Comparison of ENCODE assay signal across 19 mouse cellular contexts in the genomic region with DNA sequence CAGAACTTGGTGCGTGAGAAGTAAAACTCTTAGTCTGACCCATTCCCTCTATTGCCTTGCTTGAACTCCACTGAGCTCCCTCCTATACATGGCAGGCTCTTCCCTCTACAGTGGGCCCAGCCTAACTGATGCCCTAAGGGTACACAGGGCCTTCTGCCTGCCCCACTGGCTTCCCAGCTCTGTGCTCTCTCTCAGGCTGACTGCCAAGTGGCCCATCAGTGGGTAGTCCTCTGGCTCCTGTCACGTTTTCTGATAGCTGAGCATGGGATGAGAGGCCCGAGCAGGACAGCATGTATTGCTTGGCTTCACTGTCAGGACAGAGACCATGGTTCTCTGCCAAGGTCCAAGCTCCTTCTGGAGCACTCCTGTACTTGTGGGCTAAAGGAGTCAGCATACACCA.
A peak's percentile ranks its signal among the peaks of the same experiment; 100 is the strongest.
DNase-seq lines count a peak whose midpoint lies in the region; TF ChIP-seq lines count a peak whose summit lies in the region.
"Had no signal": no experiment of that assay in that cellular context is flagged by ENCODE, and none has a peak within 500 bp of the region (broad histone marks: within the 10 kb centered on the region; RNA-seq: fewer than 3 reads in every experiment).

No protein-coding gene starts in this region.

- TF ChIP-seq POLR2A in cerebellum, adult 2 months (IDR thresholded peaks at IDR 0.05; ENCODE audit: borderline replicate concordance, insufficient read depth, low read length) = no peak

- no peak for TF ChIP-seq CTCF in cerebellum, adult 2 months (IDR thresholded peaks at IDR 0.05; ENCODE audit: borderline replicate concordance, insufficient read depth, low read depth, low read length)

- intact Hi-C loops in heart, postnatal 36 days (cut with DNase I) = loop anchor here (5.0 kb wide), 1 partner anchor 94 kb away; no protein-coding TSS in a partner anchor
- intact Hi-C loops in left cerebral cortex, postnatal 4 days (cut with DNase I) = no loop called here
- intact Hi-C loops in left cerebral cortex, postnatal 10 days (cut with DNase I) = no loop called here

- no peaks in the 10 kb centered on the region for H3K27me3 ChIP-seq in cerebellum, adult 2 months (ENCODE audit: control insufficient read depth, insufficient read depth, low read length)
- H3K27me3 ChIP-seq: embryonic facial prominence, embryonic 15.5 days; forebrain, embryonic 12.5 days had no signal

- DNase-seq in cerebellum, postnatal 14 days = peak; percentile 52 to 54
- DNase-seq in cerebellum, adult 2 months = no peak
- DNase-seq in heart, adult 11 months = peak; percentile 85
- DNase-seq in heart, postnatal 36 days = no peak
- peak; percentile 75 for DNase-seq in left cerebral cortex, postnatal 4 days
- DNase-seq in left cerebral cortex, postnatal 10 days (ENCODE audit: extremely low spot score in 1 of 2, low spot score in 2 of 2) = no peak
- DNase-seq: adrenal gland, adult 2 months; adrenal gland, postnatal 10 days; adrenal gland, postnatal 25 days; cerebellum, adult 11 months; cerebellum, adult 8-10 months; cerebellum, adult 9-11 months; cerebellum, postnatal 36 days; embryo, embryonic 11 days had no signal

- no peak overlapping the region for H3K27ac ChIP-seq in cerebellum, adult 2 months (ENCODE audit: insufficient read depth, low read length)
- H3K27ac ChIP-seq: embryonic facial prominence, embryonic 13.5 days; embryonic facial prominence, embryonic 15.5 days; forebrain, embryonic 10.5 days; forebrain, embryonic 12.5 days had no signal

- no peak overlapping the region for H3K4me3 ChIP-seq in cerebellum, adult 2 months (replicated peaks; ENCODE audit: insufficient read depth, low read depth, low read length)
- H3K4me3 ChIP-seq: embryonic facial prominence, embryonic 13.5 days; embryonic facial prominence, embryonic 15.5 days; erythroblast, embryonic 14.5 days; forebrain, embryonic 10.5 days; forebrain, embryonic 12.5 days had no signal

- 61% methylated on average over 3 of the region's 3 CpGs for WGBS in cerebellum, adult 2 months

- H3K4me1 ChIP-seq in cerebellum, adult 2 months (ENCODE audit: control insufficient read depth, insufficient read depth, low read length) = no peaks in the 10 kb centered on the region
- H3K4me1 ChIP-seq: embryonic facial prominence, embryonic 13.5 days; embryonic facial prominence, embryonic 15.5 days; forebrain, embryonic 10.5 days had no signal

Comparison
In these comparisons a context has a peak if more than half of its experiments do, and no peak if none do; other contexts are left out.
1. DNase-seq: peak in cerebellum, postnatal 14 days (2 of 2), heart, adult 11 months (single experiment) and left cerebral cortex, postnatal 4 days (single experiment); none in cerebellum, adult 2 months (0 of 2), heart, postnatal 36 days (0 of 2) and left cerebral cortex, postnatal 10 days (0 of 2).